23 mouse cellular contexts compared by ENCODE assay signal in genomic region chr16:46449013-46449412, GRCm38 (mm10). TPM values are rescaled to one million over a fixed set of nuclear protein-coding genes. Genes with fewer than 3 reads are reported as not detected.
DNase-seq lines count a peak whose midpoint lies in the region; ATAC-seq and TF ChIP-seq lines count a peak whose summit lies in the region.
"Had no signal": no experiment of that assay in that cellular context is flagged by ENCODE, and none has a peak within 500 bp of the region (broad histone marks: within the 10 kb centered on the region; RNA-seq: fewer than 3 reads in every experiment).

No protein-coding gene starts in this region.

- H3K27ac ChIP-seq in kidney, embryonic 14.5 days (ENCODE audit: low read depth, low read length) = no peak overlapping the region
- H3K27ac ChIP-seq in kidney, embryonic 15.5 days = no peak overlapping the region
- no peak overlapping the region for H3K27ac ChIP-seq in kidney, adult 2 months (ENCODE audit: insufficient read depth, low read depth, low read length)
- H3K27ac ChIP-seq in kidney, embryonic 16.5 days (ENCODE audit: low read length) = no peak overlapping the region

- DNase-seq in kidney, postnatal 25 days = no peak
- DNase-seq in kidney, adult 2 months = no peak
- DNase-seq in kidney, adult 18-20 months = no peak
- DNase-seq: adrenal gland, adult 2 months; adrenal gland, adult 8-10 months; adrenal gland, postnatal 10 days; adrenal gland, postnatal 14 days; adrenal gland, postnatal 25 days; adrenal gland, postnatal 36 days; B cell, adult 2 months; cerebellum, adult 11 months; cerebellum, adult 11-12 months had no signal

- H3K27me3 ChIP-seq in kidney, embryonic 14.5 days (ENCODE audit: control insufficient read depth, insufficient read depth, low read length) = no peaks in the 10 kb centered on the region
- H3K27me3 ChIP-seq in kidney, embryonic 15.5 days = no peaks in the 10 kb centered on the region
- no peaks in the 10 kb centered on the region for H3K27me3 ChIP-seq in kidney, adult 2 months (replicated peaks; ENCODE audit: control insufficient read depth, insufficient read depth, low read length)
- no peaks in the 10 kb centered on the region for H3K27me3 ChIP-seq in kidney, embryonic 16.5 days (ENCODE audit: insufficient read depth, low read length)
- no peaks in the 10 kb centered on the region for H3K27me3 ChIP-seq in megakaryocyte, embryonic 14.5 days (replicated peaks)
- H3K27me3 ChIP-seq: CH12.LX, Patski had no signal

- no peak for TF ChIP-seq POLR2A in kidney, adult 2 months (IDR thresholded peaks at IDR 0.05; ENCODE audit: low read depth, low read length)

- H3K4me1 ChIP-seq in kidney, embryonic 14.5 days (ENCODE audit: control insufficient read depth, insufficient read depth, low read length) = no peaks in the 10 kb centered on the region
- H3K4me1 ChIP-seq in kidney, embryonic 15.5 days = no peaks in the 10 kb centered on the region
- H3K4me1 ChIP-seq in kidney, adult 2 months (ENCODE audit: control insufficient read depth, insufficient read depth, low read length) = no peaks in the 10 kb centered on the region
- H3K4me1 ChIP-seq in kidney, embryonic 16.5 days (ENCODE audit: insufficient read depth, low read length) = 0 out of 2 replicates have a peak, but pooled peaks cover 4% of the 10 kb centered on the region
- H3K4me1 ChIP-seq in megakaryocyte, embryonic 14.5 days = no peaks in the 10 kb centered on the region

- TF ChIP-seq CTCF in kidney, adult 2 months (conservative IDR thresholded peaks at IDR 0.05; ENCODE audit: insufficient read depth, insufficient read length, low read depth, low read length) = no peak

- no peak overlapping the region for H3K4me3 ChIP-seq in kidney, embryonic 14.5 days (ENCODE audit: low read length)
- no peak overlapping the region for H3K4me3 ChIP-seq in kidney, embryonic 15.5 days (replicated peaks)
- H3K4me3 ChIP-seq in kidney, adult 2 months (ENCODE audit: insufficient read depth, low read depth, low read length) = no peak overlapping the region
- no peak overlapping the region for H3K4me3 ChIP-seq in kidney, embryonic 16.5 days (ENCODE audit: low read length)
- peak overlapping the region; percentile 42 for H3K4me3 ChIP-seq in megakaryocyte, embryonic 14.5 days (replicated peaks)

- H3K4me2 ChIP-seq in kidney, embryonic 14.5 days (replicated peaks; ENCODE audit: low read depth, low read length) = no peak overlapping the region
- no peak overlapping the region for H3K4me2 ChIP-seq in kidney, embryonic 15.5 days
- H3K4me2 ChIP-seq in kidney, embryonic 16.5 days (replicated peaks; ENCODE audit: low read depth, low read length) = no peak overlapping the region

- 47% methylated on average over 6 of the region's 6 CpGs for WGBS in kidney, embryonic 14.5 days
- WGBS in kidney, embryonic 15.5 days = 47% methylated on average over 6 of the region's 6 CpGs
- WGBS in kidney, adult 2 months = 52% methylated on average over 6 of the region's 6 CpGs
- WGBS in kidney, embryonic 16.5 days = 61% methylated on average over 6 of the region's 6 CpGs

- H3K36me3 ChIP-seq in kidney, embryonic 14.5 days (ENCODE audit: control insufficient read depth, insufficient read depth, low read length) = peaks cover 9% of the 10 kb centered on the region; the same call in 1 of the 2 replicates
- peaks cover 16% of the 10 kb centered on the region for H3K36me3 ChIP-seq in kidney, embryonic 15.5 days
- H3K36me3 ChIP-seq in kidney, adult 2 months (ENCODE audit: control insufficient read depth, insufficient read depth, low read length) = peaks cover 5% of the 10 kb centered on the region
- peaks cover 20% of the 10 kb centered on the region for H3K36me3 ChIP-seq in kidney, embryonic 16.5 days (ENCODE audit: insufficient read depth, low read length)
- H3K36me3 ChIP-seq in megakaryocyte, embryonic 14.5 days (replicated peaks; ENCODE audit: low read length) = no peaks in the 10 kb centered on the region
- H3K36me3 ChIP-seq: G1E had no signal

- 0 out of 2 replicates have a peak, but pooled peaks have one; percentile 76 for ATAC-seq in kidney, embryonic 14.5 days (ENCODE audit: low FRiP score, low TSS enrichment)
- peak; percentile 77; the same call in 1 of the 2 replicates for ATAC-seq in kidney, embryonic 15.5 days (replicated peaks; ENCODE audit: low FRiP score)
- peak; percentile 70; the same call in 1 of the 2 replicates for ATAC-seq in kidney, embryonic 16.5 days (ENCODE audit: low FRiP score, low TSS enrichment)
- ATAC-seq in megakaryocyte, adult 5-6 weeks (ENCODE audit: poor library complexity, severe bottlenecking) = no peak
- ATAC-seq: activated CD4-positive, CD25-positive, alpha-beta regulatory T cell, adult 4 months; CD4-positive, CD25-positive, alpha-beta regulatory T cell, adult 4 months; Patski had no signal

- H3K9ac ChIP-seq in kidney, embryonic 14.5 days (ENCODE audit: low read depth, low read length) = no peak overlapping the region
- no peak overlapping the region for H3K9ac ChIP-seq in kidney, embryonic 15.5 days
- H3K9ac ChIP-seq in kidney, embryonic 16.5 days (replicated peaks; ENCODE audit: low read length) = no peak overlapping the region

- no peaks in the 10 kb centered on the region for H3K9me3 ChIP-seq in kidney, embryonic 14.5 days (ENCODE audit: control insufficient read depth, low read length)
- no peaks in the 10 kb centered on the region for H3K9me3 ChIP-seq in kidney, embryonic 15.5 days (replicated peaks)
- no peaks in the 10 kb centered on the region for H3K9me3 ChIP-seq in kidney, embryonic 16.5 days (ENCODE audit: low read length)
- H3K9me3 ChIP-seq in megakaryocyte, embryonic 14.5 days = no peaks in the 10 kb centered on the region

RNA-seq across cellular contexts. Expression of gene Nectin3, which starts 49.3 kb away (rescaled TPM):
- 43.5 and 50.9 TPM in 2 replicates for polyA plus RNA-seq in kidney, embryonic 14.5 days (2014; fragmentation: Nextera tagmentation; extraction: Ambion mirVana)
- polyA plus RNA-seq in kidney, embryonic 15.5 days (2015; fragmentation: Nextera tagmentation; extraction: Ambion mirVana) = 38.6 and 43.0 TPM in 2 replicates
- polyA plus RNA-seq in kidney, adult 2 months (2012; rRNA removed) = 24.4 and 29.3 TPM in 2 replicates
- 16.7 and 16.9 TPM in 2 replicates for polyA plus RNA-seq in kidney, embryonic 16.5 days (2015; fragmentation: Nextera tagmentation; extraction: Ambion mirVana)
- not detected in 2 replicates for polyA plus RNA-seq in megakaryocyte, embryonic 14.5 days (2012; ENCODE audit: insufficient read depth, low replicate concordance)
- total RNA-seq in megakaryocyte, adult 5-6 weeks (2015) = 0.07 TPM in 1 of 2 replicates, not detected in the other
- total RNA-seq in megakaryocyte, adult 5-6 weeks (2017) = 0.08 TPM in 1 of 2 replicates, not detected in the other
- total RNA-seq: CH12.LX, MEL had no signal
- polyA plus RNA-seq: CD4-positive, CD25-positive, alpha-beta regulatory T cell, adult 4 months; G1E had no signal

Comparison
In these comparisons a context has a peak if more than half of its experiments do, and no peak if none do; other contexts are left out.
1. RNA of gene Nectin3, which starts 49.3 kb away (polyA plus RNA-seq): 43.5 to 50.9 TPM in kidney, embryonic 14.5 days, 38.6 to 43.0 TPM in kidney, embryonic 15.5 days, 24.4 to 29.3 TPM in kidney, adult 2 months and 16.7 to 16.9 TPM in kidney, embryonic 16.5 days; not detected in megakaryocyte, embryonic 14.5 days; every median in the first group is over 10 times any median in the second.